Mouse (Mus musculus) hindbrain, embryonic 16.5 days (tissue): ENCODE data around the gene Pgr. TPM values are rescaled to one million over a fixed set of nuclear protein-coding genes. Genes with fewer than 3 reads are reported as not detected.

Source experiments
- ATAC-seq: fragments of 200-750 bp; cut with Nextera tagmentation; 2 replicates; pipeline ENCODE4 v1.8.0; 2017; ENCODE audit warnings: moderate TSS enrichment, moderate library complexity
- H3K27ac ChIP-seq: fragments of 300-500 bp; sonication (generic); 2 replicates; pipeline ENCODE4 v1.5.1; 2014; ENCODE audit warnings: low read depth, mild to moderate bottlenecking, control low read depth, low read length, moderate library complexity
- H3K27me3 ChIP-seq: fragments of 300-500 bp; sonication (generic); replicated peaks from 2 replicates; pipeline ENCODE4 v1.6.1; 2014; ENCODE audit warnings: low read length; ENCODE audit not compliant: control insufficient read depth, insufficient read depth
- H3K36me3 ChIP-seq: fragments of 300-500 bp; sonication (generic); 2 replicates; pipeline ENCODE4 v1.6.1; 2014; ENCODE audit warnings: mild to moderate bottlenecking, low read length, moderate library complexity, mixed read lengths; ENCODE audit not compliant: control insufficient read depth, insufficient read depth
- H3K4me1 ChIP-seq: fragments of 300-500 bp; sonication (generic); 2 replicates; pipeline ENCODE4 v1.6.1; 2014; ENCODE audit warnings: low read depth, low read length; ENCODE audit not compliant: control insufficient read depth, insufficient read depth
- H3K4me2 ChIP-seq: fragments of 300-500 bp; sonication (generic); 2 replicates; pipeline ENCODE4 v1.6.1; 2014; ENCODE audit warnings: mild to moderate bottlenecking, low read length, control low read depth, moderate library complexity
- H3K4me3 ChIP-seq: fragments of 300-500 bp; sonication (generic); 2 replicates; pipeline ENCODE4 v1.5.1; 2014; ENCODE audit warnings: mild to moderate bottlenecking, low read length, control low read depth, moderate library complexity
- H3K9ac ChIP-seq: fragments of 300-500 bp; sonication (generic); 2 replicates; pipeline ENCODE4 v1.6.1; 2014; ENCODE audit warnings: low read depth, mild to moderate bottlenecking, control low read depth, low read length, moderate library complexity
- H3K9me3 ChIP-seq: fragments of 300-500 bp; sonication (generic); 2 replicates; pipeline ENCODE4 v1.6.1; 2014; ENCODE audit warnings: mild to moderate bottlenecking, low read length, moderate library complexity; ENCODE audit not compliant: control insufficient read depth
- WGBS: fragments of 180-500 bp; shearing (Covaris S2); extraction: QIAGEN DNeasy Blood & Tissue Kit; methylation state at CpG from one replicate; pipeline ENCODE4 v1.1.7; 2014; 5-methylcytosine and 5-hydroxymethylcytosine counted together
- polyA plus RNA-seq: library from polyadenylated mRNA; unstranded; fragments of >200 nt; fragmentation: Nextera tagmentation; extraction: Ambion mirVana; gene quantifications from 2 replicates; pipeline ENCODE4 v1.2.1, GENCODE M21; 2015

Pgr gene
- polyA plus RNA-seq, result 4.2 TPM in 2 replicates

DNA sequence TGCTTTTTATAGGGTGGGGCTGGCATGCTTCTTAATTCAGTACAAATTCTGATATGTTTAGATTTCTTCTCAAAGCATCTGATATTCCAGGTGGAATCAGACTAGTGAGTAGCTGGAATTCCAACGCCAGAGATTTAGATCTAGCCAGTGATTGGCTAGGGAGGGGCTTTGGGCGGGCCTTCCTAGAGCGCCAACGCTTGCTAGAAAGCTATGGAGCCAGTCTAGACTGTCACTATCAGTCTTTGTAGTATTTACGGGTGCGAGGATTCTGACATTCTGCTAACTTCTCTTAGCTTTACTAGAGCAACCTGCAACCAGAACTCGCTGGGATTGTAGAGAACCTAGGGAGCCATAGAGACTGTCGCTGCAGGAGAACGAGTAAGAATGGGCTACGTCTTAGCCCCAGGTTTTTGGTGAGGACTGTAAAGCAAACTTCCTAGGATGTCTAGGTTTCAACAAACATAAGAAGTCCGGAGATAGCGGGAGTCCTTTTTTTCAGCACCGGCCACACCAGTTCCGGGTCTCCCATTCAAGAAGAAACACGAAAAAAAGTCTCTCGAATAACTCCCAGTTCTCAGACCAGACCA lies at the start of gene Pgr:
Gene Pgr (plus strand): TSS at position 218 of the 587 bp plus-strand sequence.
- no peak within 1 kb of the TSS for H3K27ac ChIP-seq
- no peaks in the 10 kb centered on the region for H3K9me3 ChIP-seq
- peak; percentile 40; the same call in 1 of the 2 replicates for ATAC-seq
- H3K4me3 ChIP-seq, result peak within 1 kb of the TSS; percentile 69
- H3K27me3 ChIP-seq, result no peaks in the 10 kb centered on the region; the same call in 1 of the 2 replicates
- under 1% methylated on average over 16 of the region's 16 CpGs for WGBS
- peak within 1 kb of the TSS; percentile 86 for H3K9ac ChIP-seq
- H3K4me2 ChIP-seq, result peak within 1 kb of the TSS; percentile 86
- peaks cover 15% of the 10 kb centered on the region for H3K4me1 ChIP-seq
- H3K36me3 ChIP-seq, result no peaks in the 10 kb centered on the region

DNA sequence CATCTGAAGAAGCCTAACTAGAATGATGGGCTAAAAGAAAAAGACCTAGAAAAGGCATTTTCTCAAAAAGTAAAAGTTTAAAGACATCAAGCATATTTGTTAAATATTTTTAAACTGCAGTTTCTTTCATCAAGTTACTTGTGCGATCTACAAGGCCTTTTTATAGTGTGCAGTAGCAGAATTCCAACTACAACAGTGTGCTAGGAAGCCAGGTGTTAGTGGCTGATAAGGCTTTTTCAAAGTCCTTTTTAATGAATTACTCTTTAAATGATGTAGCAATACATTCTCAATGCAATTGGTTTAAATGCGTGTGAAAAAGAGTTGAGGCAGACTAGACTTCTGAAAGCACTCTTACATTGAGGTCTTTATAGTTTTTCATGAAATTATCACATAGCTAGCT lies 42.2 kb upstream of the Pgr start:
- H3K4me1 ChIP-seq, result no peaks in the 10 kb centered on the region
- H3K9me3 ChIP-seq, result no peaks in the 10 kb centered on the region
- H3K9ac ChIP-seq, result no peak overlapping the region
- no peak for ATAC-seq
- no peak overlapping the region for H3K4me3 ChIP-seq
- no peak overlapping the region for H3K27ac ChIP-seq
- H3K27me3 ChIP-seq, result no peaks in the 10 kb centered on the region
- no peak overlapping the region for H3K4me2 ChIP-seq
- WGBS, result 92% methylated on average over 2 of the region's 2 CpGs
- no peaks in the 10 kb centered on the region for H3K36me3 ChIP-seq

DNA sequence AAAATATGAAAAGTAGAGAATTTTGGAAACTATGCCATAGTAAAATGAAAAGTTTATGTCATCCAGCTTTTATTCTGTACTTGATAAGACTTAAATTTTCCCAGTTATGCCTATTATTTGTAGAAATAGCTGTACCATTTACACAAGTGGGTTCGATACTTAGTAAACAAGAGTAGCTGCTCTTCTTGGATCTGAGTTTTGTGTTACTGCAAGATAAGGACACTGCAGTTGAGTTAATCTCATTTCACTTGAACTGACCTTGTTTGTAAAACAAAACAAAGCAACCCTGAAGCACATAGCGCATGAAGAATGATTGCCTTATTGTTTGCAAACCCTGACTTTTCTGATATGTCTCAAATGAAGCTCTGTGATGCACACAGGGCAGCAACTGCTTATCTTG lies 31.1 kb upstream of the Pgr start:
- H3K4me2 ChIP-seq, result no peak overlapping the region
- no peak overlapping the region for H3K27ac ChIP-seq
- H3K36me3 ChIP-seq, result no peaks in the 10 kb centered on the region
- no peaks in the 10 kb centered on the region for H3K9me3 ChIP-seq
- H3K4me1 ChIP-seq, result no peaks in the 10 kb centered on the region
- H3K4me3 ChIP-seq, result no peak overlapping the region
- no peak overlapping the region for H3K9ac ChIP-seq
- 90% methylated on average over 2 of the region's 2 CpGs for WGBS
- no peaks in the 10 kb centered on the region for H3K27me3 ChIP-seq
- no peak for ATAC-seq

DNA sequence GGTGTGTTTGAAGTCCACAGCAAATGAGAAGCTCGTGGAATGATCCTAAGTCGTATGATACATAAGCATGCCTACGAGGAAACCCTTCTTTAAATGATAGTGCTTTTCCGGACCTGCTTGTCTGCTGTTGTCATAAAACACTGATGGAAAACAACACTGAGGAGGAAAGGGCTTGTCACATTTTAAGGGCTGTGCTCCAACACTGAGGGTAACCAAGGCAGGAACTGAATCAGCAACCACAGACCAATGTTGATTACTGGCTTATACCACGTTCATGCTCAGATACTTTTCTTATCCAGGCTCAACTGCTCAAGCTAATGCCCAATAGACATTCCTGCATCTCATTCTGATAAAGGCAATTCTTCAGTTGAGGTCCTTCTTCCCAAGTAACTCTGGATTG lies 4.4 kb upstream of the Pgr start:
- Histone ChIP-seq H3K36me3 (no peaks in the 10 kb centered on the region), H3K4me1 (peaks cover 4% of the 10 kb centered on the region), H3K4me3 (no peak overlapping the region), H3K9ac (no peak overlapping the region), H3K9me3 (no peaks in the 10 kb centered on the region; the same call in 1 of the 2 replicates), H3K27me3 (no peaks in the 10 kb centered on the region; the same call in 1 of the 2 replicates), H3K27ac (no peak overlapping the region), H3K4me2 (no peak overlapping the region)
- no peak for ATAC-seq
- 89% methylated on average over 5 of the region's 5 CpGs for WGBS

DNA sequence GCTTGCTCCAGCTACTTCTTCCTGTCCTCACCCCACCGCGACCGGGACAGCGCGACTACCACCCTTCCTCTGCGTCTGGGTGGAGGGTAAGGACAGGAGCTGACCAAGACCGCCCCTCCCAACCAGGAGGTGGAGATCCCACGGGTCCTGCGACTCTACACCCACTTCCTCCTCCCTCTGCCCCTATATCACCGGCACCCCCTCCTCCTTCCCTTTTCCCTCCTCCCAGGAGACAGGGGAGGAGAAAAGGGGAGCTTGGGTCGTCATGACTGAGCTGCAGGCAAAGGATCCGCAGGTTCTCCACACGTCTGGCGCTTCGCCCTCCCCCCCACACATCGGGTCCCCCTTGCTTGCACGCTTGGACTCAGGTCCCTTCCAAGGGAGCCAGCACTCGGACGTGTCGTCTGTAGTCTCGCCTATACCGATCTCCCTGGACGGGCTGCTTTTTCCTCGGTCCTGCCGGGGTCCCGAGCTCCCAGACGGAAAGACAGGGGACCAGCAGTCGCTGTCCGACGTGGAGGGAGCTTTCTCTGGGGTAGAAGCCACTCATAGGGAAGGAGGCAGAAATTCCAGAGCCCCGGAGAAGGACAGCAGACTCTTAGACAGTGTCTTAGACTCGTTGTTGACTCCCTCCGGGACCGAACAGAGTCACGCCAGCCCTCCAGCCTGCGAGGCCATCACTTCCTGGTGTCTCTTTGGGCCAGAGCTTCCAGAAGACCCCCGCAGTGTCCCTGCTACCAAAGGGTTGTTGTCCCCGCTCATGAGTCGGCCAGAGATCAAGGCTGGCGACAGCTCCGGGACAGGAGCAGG lies 775 bp downstream of the Pgr start:
- 1% methylated on average over 41 of the region's 41 CpGs for WGBS

DNA sequence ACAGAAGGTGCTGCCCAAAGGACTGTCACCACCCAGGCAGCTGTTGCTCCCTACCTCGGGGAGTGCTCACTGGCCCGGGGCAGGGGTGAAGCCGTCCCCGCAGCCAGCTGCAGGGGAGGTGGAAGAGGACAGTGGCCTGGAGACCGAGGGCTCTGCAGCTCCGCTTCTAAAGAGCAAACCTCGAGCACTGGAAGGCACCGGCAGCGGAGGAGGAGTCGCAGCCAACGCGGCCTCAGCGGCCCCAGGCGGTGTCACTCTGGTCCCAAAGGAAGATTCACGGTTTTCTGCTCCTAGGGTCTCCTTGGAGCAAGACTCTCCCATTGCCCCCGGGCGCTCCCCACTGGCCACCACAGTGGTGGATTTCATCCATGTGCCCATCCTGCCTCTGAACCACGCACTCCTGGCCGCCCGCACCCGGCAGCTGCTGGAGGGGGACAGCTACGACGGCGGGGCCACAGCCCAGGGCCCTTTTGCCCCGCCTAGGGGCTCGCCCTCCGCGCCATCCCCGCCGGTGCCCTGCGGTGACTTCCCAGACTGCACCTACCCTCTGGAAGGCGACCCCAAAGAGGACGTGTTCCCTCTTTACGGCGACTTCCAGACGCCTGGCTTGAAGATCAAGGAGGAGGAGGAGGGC lies 1.5 kb downstream of the Pgr start:
- H3K27me3 ChIP-seq, result no peaks in the 10 kb centered on the region; the same call in 1 of the 2 replicates
- WGBS, result under 1% methylated on average over 29 of the region's 36 CpGs
- peak; percentile 78 for ATAC-seq
- peak overlapping the region; percentile 69 for H3K4me3 ChIP-seq
- H3K36me3 ChIP-seq, result no peaks in the 10 kb centered on the region
- peak overlapping the region; percentile 86 for H3K4me2 ChIP-seq
- no peaks in the 10 kb centered on the region for H3K9me3 ChIP-seq
- H3K9ac ChIP-seq, result peak overlapping the region; percentile 86
- peaks cover 15% of the 10 kb centered on the region for H3K4me1 ChIP-seq
- peak overlapping the region; percentile 82 for H3K27ac ChIP-seq

More for the DNA sequence above, 775 bp downstream of the Pgr start:
- peak; percentile 13 for ATAC-seq
- peak overlapping the region; percentile 82; the same call in 1 of the 2 replicates for H3K27ac ChIP-seq
- peaks cover 15% of the 10 kb centered on the region for H3K4me1 ChIP-seq
- no peaks in the 10 kb centered on the region for H3K9me3 ChIP-seq
- no peaks in the 10 kb centered on the region for H3K36me3 ChIP-seq
- H3K9ac ChIP-seq, result peak overlapping the region; percentile 86
- H3K27me3 ChIP-seq, result no peaks in the 10 kb centered on the region; the same call in 1 of the 2 replicates
- H3K4me3 ChIP-seq, result peak overlapping the region; percentile 69
- peak overlapping the region; percentile 86 for H3K4me2 ChIP-seq

GRCm38 (mm10) chr9:8901647-8902131 lies 2.1 kb downstream of the Pgr start:
- H3K4me2 ChIP-seq, result peak overlapping the region; percentile 86
- H3K27me3 ChIP-seq, result no peaks in the 10 kb centered on the region; the same call in 1 of the 2 replicates
- peak overlapping the region; percentile 69 for H3K4me3 ChIP-seq
- peaks cover 15% of the 10 kb centered on the region for H3K4me1 ChIP-seq
- peak; percentile 88 for ATAC-seq
- H3K36me3 ChIP-seq, result no peaks in the 10 kb centered on the region
- H3K9ac ChIP-seq, result peak overlapping the region; percentile 86
- under 1% methylated on average over 27 of the region's 49 CpGs for WGBS
- H3K9me3 ChIP-seq, result no peaks in the 10 kb centered on the region
- peak overlapping the region; percentile 82 for H3K27ac ChIP-seq

GRCm38 (mm10) chr9:8902277-8902676 lies 2.6 kb downstream of the Pgr start:
- ATAC-seq, result no peak
- no peaks in the 10 kb centered on the region; the same call in 1 of the 2 replicates for H3K27me3 ChIP-seq

More at GRCm38 (mm10) chr9:8902277-8902676, 2.6 kb downstream of the Pgr start:
- H3K27ac ChIP-seq, result no peak overlapping the region; the same call in 1 of the 2 replicates
- WGBS, result 32% methylated on average over 3 of the region's 3 CpGs
- H3K36me3 ChIP-seq, result no peaks in the 10 kb centered on the region
- peak overlapping the region; percentile 86 for H3K9ac ChIP-seq
- H3K4me2 ChIP-seq, result peak overlapping the region; percentile 86
- H3K4me1 ChIP-seq, result peaks cover 15% of the 10 kb centered on the region
- H3K9me3 ChIP-seq, result no peaks in the 10 kb centered on the region
- H3K4me3 ChIP-seq, result peak overlapping the region; percentile 69
